Mouse (Mus musculus) liver, adult 2 months (tissue): ENCODE results near the gene Upf2.

Experiments used
- CTCF ChIP-seq: fragments of 200-500 bp; IDR thresholded peaks from 2 replicates; pipeline ENCODE4 v1.5.1; 2011; ENCODE audit warnings: low read depth, low read length, control low read depth
- POLR2A ChIP-seq: fragments of 200-500 bp; IDR thresholded peaks from 2 replicates; pipeline ENCODE4 v1.6.1; 2011; ENCODE audit warnings: low read length, control low read depth; ENCODE audit not compliant: insufficient read depth; ENCODE audit errors: extremely low read depth

GRCm38 (mm10) chr2:6099443-6099842 is 148.2 kb downstream of the Upf2 start:
- no peak for TF ChIP-seq POLR2A
- TF ChIP-seq CTCF = no peak
